Mouse (Mus musculus): ENCODE measurements around the gene Gm9922. TPM values are rescaled to one million over a fixed set of nuclear protein-coding genes. Genes with fewer than 3 reads are reported as not detected.

The Gm9922 gene
- polyA plus RNA-seq, 1 experiment from 2014 or later = not detected

GRCm38 (mm10) chr14:101762267-101762666, 32.7 kb upstream of the Gm9922 start:
- Histone ChIP-seq H3K27ac (replicated peaks; ENCODE audit: low read depth, low read length) (no peak overlapping the region), H3K9me3 (replicated peaks; ENCODE audit: control insufficient read depth, low read length) (no peaks in the 10 kb centered on the region), H3K4me1 (ENCODE audit: control insufficient read depth, insufficient read depth, low read length) (no peaks in the 10 kb centered on the region), H3K27me3 (ENCODE audit: control insufficient read depth, insufficient read depth, low read length) (no peaks in the 10 kb centered on the region), H3K4me3 (ENCODE audit: low read depth, low read length) (no peak overlapping the region), H3K4me2 (ENCODE audit: low read depth, low read length) (no peak overlapping the region), H3K36me3 (replicated peaks; ENCODE audit: control insufficient read depth, insufficient read depth, low read depth, low read length) (no peaks in the 10 kb centered on the region), H3K9ac (replicated peaks; ENCODE audit: low read length) (no peak overlapping the region)
- peak; percentile 45 for DNase-seq (ENCODE audit: low spot score)
- no peak for ATAC-seq (replicated peaks; ENCODE audit: insufficient number of reproducible peaks, low FRiP score, low TSS enrichment, low read depth)
- WGBS = 43% methylated on average over 1 of the region's 1 CpGs

GRCm38 (mm10) chr14:101755425-101755824, 25.8 kb upstream of the Gm9922 start:
- Histone ChIP-seq H3K9ac (replicated peaks; ENCODE audit: low read length) (no peak overlapping the region), H3K4me2 (ENCODE audit: low read depth, low read length) (no peak overlapping the region), H3K27ac (replicated peaks; ENCODE audit: low read depth, low read length) (no peak overlapping the region), H3K4me3 (ENCODE audit: low read depth, low read length) (no peak overlapping the region), H3K27me3 (ENCODE audit: control insufficient read depth, insufficient read depth, low read length) (no peaks in the 10 kb centered on the region), H3K4me1 (ENCODE audit: control insufficient read depth, insufficient read depth, low read length) (no peaks in the 10 kb centered on the region), H3K9me3 (replicated peaks; ENCODE audit: control insufficient read depth, low read length) (no peaks in the 10 kb centered on the region), H3K36me3 (replicated peaks; ENCODE audit: control insufficient read depth, insufficient read depth, low read depth, low read length) (no peaks in the 10 kb centered on the region)
- ATAC-seq (replicated peaks; ENCODE audit: insufficient number of reproducible peaks, low FRiP score, low TSS enrichment, low read depth) = no peak
- 38% methylated on average over 4 of the region's 4 CpGs for WGBS
- DNase-seq (ENCODE audit: low spot score) = no peak

- 88% methylated on average over 4 of the region's 4 CpGs for WGBS
- DNase-seq (ENCODE audit: low spot score) (no peak), ATAC-seq (replicated peaks; ENCODE audit: insufficient number of reproducible peaks, low FRiP score, low TSS enrichment, low read depth) (no peak)
- no peak overlapping the region for H3K9ac ChIP-seq (replicated peaks; ENCODE audit: low read length)
- no peak overlapping the region for H3K27ac ChIP-seq (replicated peaks; ENCODE audit: low read depth, low read length)
- no peak overlapping the region for H3K4me3 ChIP-seq (ENCODE audit: low read depth, low read length)
- no peak overlapping the region for H3K4me2 ChIP-seq (ENCODE audit: low read depth, low read length)
- H3K4me1 ChIP-seq (ENCODE audit: control insufficient read depth, insufficient read depth, low read length) = no peaks in the 10 kb centered on the region
- H3K27me3 ChIP-seq (ENCODE audit: control insufficient read depth, insufficient read depth, low read length) = no peaks in the 10 kb centered on the region
- no peaks in the 10 kb centered on the region for H3K36me3 ChIP-seq (replicated peaks; ENCODE audit: control insufficient read depth, insufficient read depth, low read depth, low read length)
- no peaks in the 10 kb centered on the region for H3K9me3 ChIP-seq (replicated peaks; ENCODE audit: control insufficient read depth, low read length)
Observed at GRCm38 (mm10) chr14:101750910-101751309, 21.3 kb upstream of the Gm9922 start.

- DNase-seq (ENCODE audit: low spot score) (no peak), ATAC-seq (replicated peaks; ENCODE audit: insufficient number of reproducible peaks, low FRiP score, low TSS enrichment, low read depth) (no peak)
- Histone ChIP-seq H3K27ac (replicated peaks; ENCODE audit: low read depth, low read length) (no peak overlapping the region), H3K4me2 (ENCODE audit: low read depth, low read length) (no peak overlapping the region), H3K36me3 (replicated peaks; ENCODE audit: control insufficient read depth, insufficient read depth, low read depth, low read length) (no peaks in the 10 kb centered on the region), H3K9ac (replicated peaks; ENCODE audit: low read length) (no peak overlapping the region), H3K4me3 (ENCODE audit: low read depth, low read length) (no peak overlapping the region), H3K4me1 (ENCODE audit: control insufficient read depth, insufficient read depth, low read length) (no peaks in the 10 kb centered on the region), H3K27me3 (ENCODE audit: control insufficient read depth, insufficient read depth, low read length) (no peaks in the 10 kb centered on the region), H3K9me3 (replicated peaks; ENCODE audit: control insufficient read depth, low read length) (no peaks in the 10 kb centered on the region)
- WGBS = 82% methylated on average over 7 of the region's 7 CpGs
Observed at GRCm38 (mm10) chr14:101748436-101748835, 18.8 kb upstream of the Gm9922 start.

DNA sequence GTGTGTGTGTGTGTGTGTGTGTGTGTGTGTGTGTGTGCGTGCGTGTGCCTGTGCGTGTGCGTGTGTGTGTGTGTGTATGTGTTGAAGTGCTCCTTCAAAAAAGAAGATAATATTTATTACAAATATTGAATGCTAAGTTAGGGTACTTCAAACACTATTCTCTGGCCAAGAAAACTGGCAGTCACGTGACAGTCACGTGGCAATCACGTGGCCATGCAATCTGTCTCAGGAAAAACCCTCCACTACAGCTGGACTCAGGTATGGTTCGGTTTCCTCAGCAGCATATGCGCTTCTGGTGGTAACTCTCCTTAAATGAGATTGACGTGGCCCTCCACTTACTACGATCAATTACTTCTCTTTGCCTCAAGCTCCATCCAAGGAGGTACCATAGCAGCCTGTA, 18.2 kb upstream of the Gm9922 start:
- Histone ChIP-seq H3K27me3 (ENCODE audit: control insufficient read depth, insufficient read depth, low read length) (no peaks in the 10 kb centered on the region), H3K36me3 (replicated peaks; ENCODE audit: control insufficient read depth, insufficient read depth, low read depth, low read length) (no peaks in the 10 kb centered on the region), H3K9ac (replicated peaks; ENCODE audit: low read length) (no peak overlapping the region), H3K9me3 (replicated peaks; ENCODE audit: control insufficient read depth, low read length) (no peaks in the 10 kb centered on the region), H3K4me2 (ENCODE audit: low read depth, low read length) (no peak overlapping the region), H3K4me3 (ENCODE audit: low read depth, low read length) (no peak overlapping the region), H3K27ac (replicated peaks; ENCODE audit: low read depth, low read length) (no peak overlapping the region), H3K4me1 (ENCODE audit: control insufficient read depth, insufficient read depth, low read length) (no peaks in the 10 kb centered on the region)
- no peak for ATAC-seq (replicated peaks; ENCODE audit: insufficient number of reproducible peaks, low FRiP score, low TSS enrichment, low read depth)
- DNase-seq (ENCODE audit: low spot score) = no peak
- 91% methylated on average over 11 of the region's 11 CpGs for WGBS

GRCm38 (mm10) chr14:101746635-101747034, 17.0 kb upstream of the Gm9922 start:
- 40% methylated on average over 3 of the region's 3 CpGs for WGBS
- ATAC-seq (replicated peaks; ENCODE audit: insufficient number of reproducible peaks, low FRiP score, low TSS enrichment, low read depth) = no peak

GRCm38 (mm10) chr14:101737501-101737900, 7.9 kb upstream of the Gm9922 start:
- no peak overlapping the region for H3K4me2 ChIP-seq (ENCODE audit: low read depth, low read length)
- H3K36me3 ChIP-seq (replicated peaks; ENCODE audit: control insufficient read depth, insufficient read depth, low read depth, low read length) = no peaks in the 10 kb centered on the region
- no peaks in the 10 kb centered on the region for H3K27me3 ChIP-seq (ENCODE audit: control insufficient read depth, insufficient read depth, low read length)
- H3K27ac ChIP-seq (replicated peaks; ENCODE audit: low read depth, low read length) = no peak overlapping the region
- H3K9ac ChIP-seq (replicated peaks; ENCODE audit: low read length) = no peak overlapping the region
- no peak overlapping the region for H3K4me3 ChIP-seq (ENCODE audit: low read depth, low read length)
- H3K4me1 ChIP-seq (ENCODE audit: control insufficient read depth, insufficient read depth, low read length) = no peaks in the 10 kb centered on the region
- ATAC-seq (replicated peaks; ENCODE audit: insufficient number of reproducible peaks, low FRiP score, low TSS enrichment, low read depth) (no peak), DNase-seq (ENCODE audit: low spot score) (no peak)
- 77% methylated on average over 4 of the region's 4 CpGs for WGBS
- no peaks in the 10 kb centered on the region for H3K9me3 ChIP-seq (replicated peaks; ENCODE audit: control insufficient read depth, low read length)

More at GRCm38 (mm10) chr14:101746635-101747034, 17.0 kb upstream of the Gm9922 start:
- H3K4me3 ChIP-seq (ENCODE audit: low read depth, low read length) = no peak overlapping the region
- H3K4me1 ChIP-seq (ENCODE audit: control insufficient read depth, insufficient read depth, low read length) = no peaks in the 10 kb centered on the region
- no peak overlapping the region; the same call in 1 of the 2 replicates for H3K27ac ChIP-seq (replicated peaks; ENCODE audit: low read depth, low read length)
- H3K9me3 ChIP-seq (replicated peaks; ENCODE audit: control insufficient read depth, low read length) = no peaks in the 10 kb centered on the region
- H3K27me3 ChIP-seq (ENCODE audit: control insufficient read depth, insufficient read depth, low read length) = no peaks in the 10 kb centered on the region
- no peaks in the 10 kb centered on the region for H3K36me3 ChIP-seq (replicated peaks; ENCODE audit: control insufficient read depth, insufficient read depth, low read depth, low read length)
- peak; percentile 73 for DNase-seq (ENCODE audit: low spot score)
- no peak overlapping the region for H3K4me2 ChIP-seq (ENCODE audit: low read depth, low read length)
- H3K9ac ChIP-seq (replicated peaks; ENCODE audit: low read length) = no peak overlapping the region

GRCm38 (mm10) chr14:101733542-101734303, 4.1 kb upstream of the Gm9922 start:
- H3K9ac ChIP-seq (replicated peaks; ENCODE audit: low read length) = no peak overlapping the region
- no peak overlapping the region for H3K4me3 ChIP-seq (ENCODE audit: low read depth, low read length)
- H3K4me1 ChIP-seq (ENCODE audit: control insufficient read depth, insufficient read depth, low read length) = no peaks in the 10 kb centered on the region
- DNase-seq (ENCODE audit: low spot score) (no peak), ATAC-seq (replicated peaks; ENCODE audit: insufficient number of reproducible peaks, low FRiP score, low TSS enrichment, low read depth) (no peak)
- H3K9me3 ChIP-seq (replicated peaks; ENCODE audit: control insufficient read depth, low read length) = no peaks in the 10 kb centered on the region
- H3K27ac ChIP-seq (replicated peaks; ENCODE audit: low read depth, low read length) = no peak overlapping the region
- H3K4me2 ChIP-seq (ENCODE audit: low read depth, low read length) = no peak overlapping the region
- WGBS = 29% methylated on average over 10 of the region's 10 CpGs
- no peaks in the 10 kb centered on the region for H3K36me3 ChIP-seq (replicated peaks; ENCODE audit: control insufficient read depth, insufficient read depth, low read depth, low read length)
- 0 out of 2 replicates have a peak, but pooled peaks cover 3% of the 10 kb centered on the region for H3K27me3 ChIP-seq (ENCODE audit: control insufficient read depth, insufficient read depth, low read length)

Measured in embryonic facial prominence, embryonic 11.5 days (tissue).